Mouse (Mus musculus): ENCODE data around the gene B4galnt4. TPM values are rescaled to one million over a fixed set of nuclear protein-coding genes. Genes with fewer than 3 reads are reported as not detected.

Gene B4galnt4
- polyA plus RNA-seq (2017; shearing (Covaris generic)) = 10.0 TPM

GRCm38 (mm10) chr7:141060426-141061242, at the start of gene B4galnt4:
Gene B4galnt4 (plus strand): TSS chr7:141061104.

GRCm38 (mm10) chr7:141017824-141018223, 43.1 kb upstream of the B4galnt4 start, which contains the start of gene Ifitm6:
Gene Ifitm6 (minus strand): TSS chr7:141017924.

GRCm38 (mm10) chr7:141028831-141029230, 32.1 kb upstream of the B4galnt4 start, which contains the start of gene Gm17387:
Gene Gm17387 (plus strand): TSS chr7:141029131.

GRCm38 (mm10) chr7:141077841-141078240, 16.9 kb downstream of the B4galnt4 start, which contains the start of gene Pkp3:
Gene Pkp3 (plus strand): TSS chr7:141078218.

GRCm38 (mm10) chr7:141099911-141100691, 39.2 kb downstream of the B4galnt4 start, which contains the start of gene Sigirr:
Gene Sigirr (minus strand): TSS chr7:141100572.

GRCm38 (mm10) chr7:141117636-141118035, 56.7 kb downstream of the B4galnt4 start, which contains the start of gene Ano9:
Gene Ano9 (minus strand): TSS chr7:141117806.

Other genes with a start within 250 kb of the B4galnt4 start
- gene Zfp941, start 238.9 kb upstream of the B4galnt4 start, polyA plus RNA-seq (2017; shearing (Covaris generic)) = 0.20 TPM
- not detected for gene Urah, start 226.1 kb upstream of the B4galnt4 start, polyA plus RNA-seq (2017; shearing (Covaris generic))
- gene Scgb1c1, start 215.6 kb upstream of the B4galnt4 start, polyA plus RNA-seq (2017; shearing (Covaris generic)) = not detected
- 0.16 TPM for gene Odf3, start 213.3 kb upstream of the B4galnt4 start, polyA plus RNA-seq (2017; shearing (Covaris generic))
- not detected for gene Gm45785, start 204.8 kb upstream of the B4galnt4 start, polyA plus RNA-seq (2017; shearing (Covaris generic))
- 134 TPM for gene Ric8a, start 204.1 kb upstream of the B4galnt4 start, polyA plus RNA-seq (2017; shearing (Covaris generic))
- gene Bet1l, start 203.5 kb upstream of the B4galnt4 start, polyA plus RNA-seq (2017; shearing (Covaris generic)) = 43.1 TPM
- 199 TPM for gene Psmd13, start 179.1 kb upstream of the B4galnt4 start, polyA plus RNA-seq (2017; shearing (Covaris generic))
- 8.4 TPM for gene Sirt3, start 178.8 kb upstream of the B4galnt4 start, polyA plus RNA-seq (2017; shearing (Covaris generic))
- gene Cox8b, start 160.7 kb upstream of the B4galnt4 start, polyA plus RNA-seq (2017; shearing (Covaris generic)) = not detected
- gene Nlrp6, start 140.2 kb upstream of the B4galnt4 start, polyA plus RNA-seq (2017; shearing (Covaris generic)) = not detected
- gene Pgghg, start 119.7 kb upstream of the B4galnt4 start, polyA plus RNA-seq (2017; shearing (Covaris generic)) = 34.4 TPM
- 0.48 TPM for gene Ifitm5, start 110.8 kb upstream of the B4galnt4 start, polyA plus RNA-seq (2017; shearing (Covaris generic))
- not detected for gene Gm45717, start 105.2 kb upstream of the B4galnt4 start, polyA plus RNA-seq (2017; shearing (Covaris generic))
- 16.6 TPM for gene Ifitm2, start 105.1 kb upstream of the B4galnt4 start, polyA plus RNA-seq (2017; shearing (Covaris generic))
- gene Ifitm1, start 93.9 kb upstream of the B4galnt4 start, polyA plus RNA-seq (2017; shearing (Covaris generic)) = not detected
- 8.0 TPM for gene Ifitm3, start 50.3 kb upstream of the B4galnt4 start, polyA plus RNA-seq (2017; shearing (Covaris generic))
- 0.28 TPM for gene Ifitm6, start 43.2 kb upstream of the B4galnt4 start, polyA plus RNA-seq (2017; shearing (Covaris generic))
- not detected for gene Gm17387, start 32.0 kb upstream of the B4galnt4 start, polyA plus RNA-seq (2017; shearing (Covaris generic))
- gene Pkp3, start 17.1 kb downstream of the B4galnt4 start, polyA plus RNA-seq (2017; shearing (Covaris generic)) = 286 TPM
- 209 TPM for gene Sigirr, start 39.5 kb downstream of the B4galnt4 start, polyA plus RNA-seq (2017; shearing (Covaris generic))
- not detected for gene Ano9, start 56.7 kb downstream of the B4galnt4 start, polyA plus RNA-seq (2017; shearing (Covaris generic))
- gene Ptdss2, start 61.3 kb downstream of the B4galnt4 start, polyA plus RNA-seq (2017; shearing (Covaris generic)) = 22.4 TPM
- 116 TPM for gene Rnh1, start 111.8 kb downstream of the B4galnt4 start, polyA plus RNA-seq (2017; shearing (Covaris generic))
- 49.3 TPM for gene Hras, start 132.9 kb downstream of the B4galnt4 start, polyA plus RNA-seq (2017; shearing (Covaris generic))
- gene Lrrc56, start 133.1 kb downstream of the B4galnt4 start, polyA plus RNA-seq (2017; shearing (Covaris generic)) = 2.7 TPM
- gene Lmntd2, start 153.0 kb downstream of the B4galnt4 start, polyA plus RNA-seq (2017; shearing (Covaris generic)) = 12.6 TPM
- gene Rassf7, start 154.8 kb downstream of the B4galnt4 start, polyA plus RNA-seq (2017; shearing (Covaris generic)) = 21.9 TPM
- gene Phrf1, start 167.7 kb downstream of the B4galnt4 start, polyA plus RNA-seq (2017; shearing (Covaris generic)) = 99.1 TPM
- gene Irf7, start 205.4 kb downstream of the B4galnt4 start, polyA plus RNA-seq (2017; shearing (Covaris generic)) = 129 TPM
- not detected for gene Cdhr5, start 215.7 kb downstream of the B4galnt4 start, polyA plus RNA-seq (2017; shearing (Covaris generic))
- not detected for gene Sct, start 218.0 kb downstream of the B4galnt4 start, polyA plus RNA-seq (2017; shearing (Covaris generic))
- not detected for gene Drd4, start 230.9 kb downstream of the B4galnt4 start, polyA plus RNA-seq (2017; shearing (Covaris generic))

All from CD4-positive, CD25-positive, alpha-beta regulatory T cell (primary cell).